Mouse (Mus musculus): Measurements from ENCODE around the gene Slitrk6. TPM values are rescaled to one million over a fixed set of nuclear protein-coding genes. Genes with fewer than 3 reads are reported as not detected.

Slitrk6 gene
- 0.02 TPM for polyA plus RNA-seq (2012; fragmentation: generic; extraction: Trizol)
- long read RNA-seq, experiment 1: 0 reads
- long read RNA-seq, experiment 2: 0 reads

DNA sequence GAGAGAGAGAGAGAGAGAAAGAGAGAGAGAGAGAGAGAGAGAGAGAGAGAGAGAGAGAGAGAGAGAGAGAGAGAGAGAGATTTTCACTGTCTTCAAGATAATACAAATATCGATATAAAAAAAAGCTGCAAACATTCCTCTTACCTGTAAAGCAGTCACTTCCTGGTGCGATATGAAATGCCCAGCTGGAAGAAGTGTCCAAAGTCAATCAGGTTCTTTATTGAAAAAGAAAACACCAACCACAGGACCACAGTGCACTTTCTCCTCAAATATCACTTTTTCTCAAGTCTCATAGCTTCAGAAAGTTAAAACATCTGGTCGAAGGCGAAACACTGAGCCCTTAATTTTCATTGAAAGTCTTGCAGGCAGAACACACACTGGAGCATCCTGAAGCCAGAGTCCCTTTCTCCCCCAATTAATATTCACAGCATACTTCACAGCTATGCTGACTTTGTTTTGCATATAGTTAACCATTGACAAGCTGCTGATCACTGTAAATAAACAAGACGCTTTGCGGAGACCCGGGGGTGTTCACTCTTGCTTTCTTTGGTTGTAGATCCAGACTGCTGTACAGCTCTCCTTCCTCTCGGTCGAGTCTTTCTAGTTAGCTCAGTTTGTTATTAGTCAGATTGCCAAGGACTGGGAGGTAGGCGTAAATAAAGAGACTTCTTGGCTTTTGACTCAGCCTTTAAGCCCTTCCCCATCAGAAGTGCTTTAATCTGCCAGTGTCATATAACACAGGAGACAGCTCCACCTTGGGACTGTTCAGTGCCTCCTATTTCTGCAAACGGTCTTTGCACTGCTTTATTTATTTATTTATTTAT, at the start of gene Slitrk6:
TSS of gene Slitrk6 (minus strand) at position 666 of the 824 bp plus-strand sequence.
- H3K36me3 ChIP-seq (ENCODE audit: control insufficient read depth, insufficient read depth): no peaks in the 10 kb centered on the region
- TF ChIP-seq MYOD1 (IDR thresholded peaks at IDR 0.05; ENCODE audit: control insufficient read depth, insufficient read length, low read depth) (no peak), USF1 (IDR thresholded peaks at IDR 0.05; ENCODE audit: low read depth) (no peak), CEBPB (IDR thresholded peaks at IDR 0.05; ENCODE audit: low read depth) (no peak), CTCF (IDR thresholded peaks at IDR 0.05; ENCODE audit: control insufficient read depth, insufficient read depth, insufficient read length) (no peak), FOSL1 (IDR thresholded peaks at IDR 0.05; ENCODE audit: insufficient read depth, low read length, poor library complexity, severe bottlenecking) (no peak), MAX (IDR thresholded peaks at IDR 0.05) (no peak), MYOG (IDR thresholded peaks at IDR 0.05; ENCODE audit: control insufficient read depth, extremely low read depth, insufficient read length) (no peak)
- no peak within 1 kb of the TSS for H3K4me3 ChIP-seq (ENCODE audit: insufficient read depth, poor library complexity, severe bottlenecking)
- H3ac ChIP-seq (ENCODE audit: control insufficient read depth, insufficient read length, low read depth): no peak within 1 kb of the TSS
- H3K79me2 ChIP-seq (ENCODE audit: control insufficient read depth, insufficient read depth): no peaks in the 10 kb centered on the region
- H3K27me3 ChIP-seq (ENCODE audit: control insufficient read depth, insufficient read depth, insufficient read length): no peaks in the 10 kb centered on the region
- H3K79me3 ChIP-seq (ENCODE audit: low read depth): no peaks in the 10 kb centered on the region

DNA sequence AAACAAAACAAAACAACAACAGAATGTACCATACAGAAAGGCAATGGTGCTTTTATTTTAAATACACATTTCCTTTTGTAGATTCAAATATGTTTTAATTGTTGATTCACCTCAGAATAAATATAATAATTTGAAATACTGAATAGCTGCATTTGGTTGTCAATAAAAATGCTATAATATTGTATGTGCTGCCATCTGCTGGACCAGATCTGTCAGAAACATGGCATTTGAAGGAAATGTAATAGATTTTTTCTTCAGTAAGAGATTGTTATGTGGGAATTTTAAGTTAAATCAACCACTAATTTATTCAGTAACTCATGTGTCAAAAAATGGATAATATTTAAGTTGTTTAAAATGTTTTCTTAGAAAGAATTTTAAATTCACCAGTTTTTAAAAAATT, 22.6 kb upstream of the Slitrk6 start:
- Histone ChIP-seq H3K4me3 (ENCODE audit: insufficient read depth, poor library complexity, severe bottlenecking) (no peak overlapping the region), H3K36me3 (ENCODE audit: control insufficient read depth, insufficient read depth) (no peaks in the 10 kb centered on the region), H3ac (ENCODE audit: control insufficient read depth, insufficient read length, low read depth) (no peak overlapping the region), H3K79me3 (ENCODE audit: low read depth) (no peaks in the 10 kb centered on the region), H3K27me3 (ENCODE audit: control insufficient read depth, insufficient read depth, insufficient read length) (no peaks in the 10 kb centered on the region), H3K79me2 (ENCODE audit: control insufficient read depth, insufficient read depth) (no peaks in the 10 kb centered on the region)
- TF ChIP-seq USF1 (IDR thresholded peaks at IDR 0.05; ENCODE audit: low read depth): no peak
- no peak for TF ChIP-seq MAX (IDR thresholded peaks at IDR 0.05)
- TF ChIP-seq CTCF (IDR thresholded peaks at IDR 0.05; ENCODE audit: control insufficient read depth, insufficient read depth, insufficient read length): no peak
- TF ChIP-seq CEBPB (IDR thresholded peaks at IDR 0.05; ENCODE audit: low read depth): no peak
- no peak for TF ChIP-seq MYOD1 (IDR thresholded peaks at IDR 0.05; ENCODE audit: control insufficient read depth, insufficient read length, low read depth)
- no peak for TF ChIP-seq FOSL1 (IDR thresholded peaks at IDR 0.05; ENCODE audit: insufficient read depth, low read length, poor library complexity, severe bottlenecking)
- no peak for TF ChIP-seq MYOG (IDR thresholded peaks at IDR 0.05; ENCODE audit: control insufficient read depth, extremely low read depth, insufficient read length)

DNA sequence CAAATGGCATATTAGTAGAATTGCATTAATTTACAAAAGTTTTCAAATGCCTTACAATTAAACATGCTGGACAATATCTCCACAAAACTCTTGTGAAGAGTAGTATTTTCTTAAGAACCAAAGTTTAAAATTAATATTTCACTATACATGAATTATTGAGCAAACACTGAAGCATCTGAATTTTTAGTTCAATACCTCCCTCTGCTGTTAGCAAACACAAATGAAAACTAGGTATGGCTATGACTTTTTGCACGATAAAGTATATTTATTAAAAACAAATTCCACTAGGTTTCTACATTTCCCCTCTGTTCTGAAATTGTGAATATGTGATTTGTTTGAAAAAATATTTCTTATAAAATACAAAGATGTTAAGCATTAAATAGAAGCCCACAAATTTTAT, 15.7 kb upstream of the Slitrk6 start:
- Histone ChIP-seq H3K27me3 (ENCODE audit: control insufficient read depth, insufficient read depth, insufficient read length) (no peaks in the 10 kb centered on the region), H3K4me3 (ENCODE audit: insufficient read depth, poor library complexity, severe bottlenecking) (no peak overlapping the region), H3ac (ENCODE audit: control insufficient read depth, insufficient read length, low read depth) (no peak overlapping the region), H3K79me2 (ENCODE audit: control insufficient read depth, insufficient read depth) (no peaks in the 10 kb centered on the region), H3K79me3 (ENCODE audit: low read depth) (no peaks in the 10 kb centered on the region), H3K36me3 (ENCODE audit: control insufficient read depth, insufficient read depth) (no peaks in the 10 kb centered on the region)
- TF ChIP-seq MYOD1 (IDR thresholded peaks at IDR 0.05; ENCODE audit: control insufficient read depth, insufficient read length, low read depth): no peak
- TF ChIP-seq MAX (IDR thresholded peaks at IDR 0.05): no peak
- TF ChIP-seq CEBPB (IDR thresholded peaks at IDR 0.05; ENCODE audit: low read depth): no peak
- no peak for TF ChIP-seq CTCF (IDR thresholded peaks at IDR 0.05; ENCODE audit: control insufficient read depth, insufficient read depth, insufficient read length)
- no peak for TF ChIP-seq USF1 (IDR thresholded peaks at IDR 0.05; ENCODE audit: low read depth)
- TF ChIP-seq MYOG (IDR thresholded peaks at IDR 0.05; ENCODE audit: control insufficient read depth, extremely low read depth, insufficient read length): no peak
- TF ChIP-seq FOSL1 (IDR thresholded peaks at IDR 0.05; ENCODE audit: insufficient read depth, low read length, poor library complexity, severe bottlenecking): no peak

DNA sequence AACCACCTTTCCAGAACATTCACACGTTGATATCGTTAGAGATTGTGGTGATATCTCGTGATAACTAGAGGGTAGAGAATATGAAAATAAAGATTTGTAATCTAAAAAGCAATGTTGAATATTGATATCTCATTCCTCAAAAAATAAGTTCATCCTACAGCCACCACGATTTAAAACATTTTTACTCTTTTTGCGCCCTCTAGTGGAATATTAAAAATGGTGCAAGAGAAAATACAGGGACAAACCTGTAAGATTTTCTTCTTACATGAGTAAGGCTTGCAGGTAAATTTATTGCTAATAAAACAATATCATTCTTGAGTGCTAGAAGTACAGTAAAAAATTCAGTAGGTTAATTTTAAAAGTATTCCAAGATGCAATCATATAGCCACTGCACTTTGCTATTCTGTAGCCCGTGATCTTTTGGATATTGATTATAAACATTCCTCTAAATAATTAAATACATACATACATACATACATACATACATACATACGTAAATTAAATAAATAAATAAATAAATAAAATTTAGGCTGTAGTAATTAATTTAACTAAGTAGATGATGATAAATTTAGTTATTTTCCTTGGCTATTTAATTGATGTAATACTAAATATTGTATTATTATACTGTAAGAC, 7.8 kb upstream of the Slitrk6 start:
- no peak overlapping the region for H3ac ChIP-seq (ENCODE audit: control insufficient read depth, insufficient read length, low read depth)
- TF ChIP-seq USF1 (IDR thresholded peaks at IDR 0.05; ENCODE audit: low read depth): no peak
- no peak for TF ChIP-seq FOSL1 (IDR thresholded peaks at IDR 0.05; ENCODE audit: insufficient read depth, low read length, poor library complexity, severe bottlenecking)
- TF ChIP-seq MYOD1 (IDR thresholded peaks at IDR 0.05; ENCODE audit: control insufficient read depth, insufficient read length, low read depth): no peak
- no peak for TF ChIP-seq MYOG (IDR thresholded peaks at IDR 0.05; ENCODE audit: control insufficient read depth, extremely low read depth, insufficient read length)
- no peak for TF ChIP-seq MAX (IDR thresholded peaks at IDR 0.05)
- no peaks in the 10 kb centered on the region for H3K36me3 ChIP-seq (ENCODE audit: control insufficient read depth, insufficient read depth)
- no peaks in the 10 kb centered on the region for H3K79me3 ChIP-seq (ENCODE audit: low read depth)
- no peaks in the 10 kb centered on the region for H3K79me2 ChIP-seq (ENCODE audit: control insufficient read depth, insufficient read depth)
- H3K27me3 ChIP-seq (ENCODE audit: control insufficient read depth, insufficient read depth, insufficient read length): no peaks in the 10 kb centered on the region
- no peak overlapping the region for H3K4me3 ChIP-seq (ENCODE audit: insufficient read depth, poor library complexity, severe bottlenecking)

DNA sequence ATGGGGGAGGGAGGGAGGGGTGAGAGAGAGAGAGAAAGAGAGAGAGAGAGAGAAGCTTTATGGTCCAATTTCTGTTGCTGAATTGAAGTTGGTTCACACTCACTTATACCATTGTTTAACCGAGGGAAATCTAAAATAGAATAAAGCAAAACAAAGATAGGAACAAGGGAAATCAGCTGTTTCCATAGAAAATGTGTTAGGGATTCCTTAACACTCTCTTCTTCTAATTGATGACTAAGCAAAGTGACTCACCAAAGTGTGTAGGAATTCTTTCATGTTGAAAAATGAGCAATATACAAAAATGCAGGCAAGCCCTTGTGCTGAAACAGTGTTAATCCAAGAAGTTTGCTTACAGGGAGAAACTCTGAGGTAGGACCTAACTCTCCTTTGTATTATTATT, 6.0 kb upstream of the Slitrk6 start:
- no peaks in the 10 kb centered on the region for H3K27me3 ChIP-seq (ENCODE audit: control insufficient read depth, insufficient read depth, insufficient read length)
- TF ChIP-seq FOSL1 (IDR thresholded peaks at IDR 0.05; ENCODE audit: insufficient read depth, low read length, poor library complexity, severe bottlenecking) (no peak), MYOG (IDR thresholded peaks at IDR 0.05; ENCODE audit: control insufficient read depth, extremely low read depth, insufficient read length) (no peak), CEBPB (IDR thresholded peaks at IDR 0.05; ENCODE audit: low read depth) (no peak), MAX (IDR thresholded peaks at IDR 0.05) (no peak), MYOD1 (IDR thresholded peaks at IDR 0.05; ENCODE audit: control insufficient read depth, insufficient read length, low read depth) (no peak), CTCF (IDR thresholded peaks at IDR 0.05; ENCODE audit: control insufficient read depth, insufficient read depth, insufficient read length) (no peak), USF1 (IDR thresholded peaks at IDR 0.05; ENCODE audit: low read depth) (no peak)
- no peaks in the 10 kb centered on the region for H3K79me2 ChIP-seq (ENCODE audit: control insufficient read depth, insufficient read depth)
- H3K79me3 ChIP-seq (ENCODE audit: low read depth): no peaks in the 10 kb centered on the region
- no peak overlapping the region for H3ac ChIP-seq (ENCODE audit: control insufficient read depth, insufficient read length, low read depth)
- H3K36me3 ChIP-seq (ENCODE audit: control insufficient read depth, insufficient read depth): no peaks in the 10 kb centered on the region
- no peak overlapping the region for H3K4me3 ChIP-seq (ENCODE audit: insufficient read depth, poor library complexity, severe bottlenecking)
